Mouse (Mus musculus) liver, embryonic 15.5 days (tissue): ENCODE results near the gene Slc22a14. TPM values are rescaled to one million over a fixed set of nuclear protein-coding genes. Genes with fewer than 3 reads are reported as not detected.

Source experiments
- ATAC-seq: fragments of 200-750 bp; cut with Nextera tagmentation; 2 replicates; pipeline ENCODE4 v1.8.0; 2017; ENCODE audit warnings: moderate number of reproducible peaks, mild to moderate bottlenecking, moderate library complexity; ENCODE audit not compliant: insufficient read depth
- H3K27ac ChIP-seq: fragments of 300-500 bp; sonication (generic); replicated peaks from 2 replicates; pipeline ENCODE4 v1.5.1; 2015; ENCODE audit warnings: mild to moderate bottlenecking, inconsistent platforms
- H3K27me3 ChIP-seq: fragments of 300-500 bp; sonication (generic); 2 replicates; pipeline ENCODE4 v1.6.1; 2015; ENCODE audit warnings: mild to moderate bottlenecking, inconsistent platforms
- H3K36me3 ChIP-seq: fragments of 300-500 bp; sonication (generic); replicated peaks from 2 replicates; pipeline ENCODE4 v1.6.1; 2015; ENCODE audit warnings: moderate library complexity, mild to moderate bottlenecking, inconsistent platforms
- H3K4me1 ChIP-seq: fragments of 300-500 bp; sonication (generic); replicated peaks from 2 replicates; pipeline ENCODE4 v1.6.1; 2015; ENCODE audit warnings: inconsistent platforms
- H3K4me2 ChIP-seq: fragments of 300-500 bp; sonication (generic); 2 replicates; pipeline ENCODE4 v1.6.1; 2015; ENCODE audit warnings: moderate library complexity, mild to moderate bottlenecking, inconsistent platforms
- H3K4me3 ChIP-seq: fragments of 300-500 bp; sonication (generic); replicated peaks from 2 replicates; pipeline ENCODE4 v1.5.1; 2015; ENCODE audit warnings: mild to moderate bottlenecking, inconsistent platforms
- H3K9ac ChIP-seq: fragments of 300-500 bp; sonication (generic); 2 replicates; pipeline ENCODE4 v1.6.1; 2015; ENCODE audit warnings: moderate library complexity, mild to moderate bottlenecking, inconsistent platforms
- H3K9me3 ChIP-seq: fragments of 300-500 bp; sonication (generic); replicated peaks from 2 replicates; pipeline ENCODE4 v1.6.1; 2016; ENCODE audit warnings: inconsistent platforms
- WGBS: fragments of 180-500 bp; shearing (Covaris S2); methylation state at CpG from one replicate; pipeline ENCODE4 v1.1.7; 2015; ENCODE audit warnings: mixed read lengths; ENCODE audit not compliant: insufficient replicate concordance; 5-methylcytosine and 5-hydroxymethylcytosine counted together
- polyA plus RNA-seq: library from polyadenylated mRNA; unstranded; fragments of >200 nt; fragmentation: Nextera tagmentation; extraction: Ambion mirVana; gene quantifications from 2 replicates; pipeline ENCODE4 v1.2.1, GENCODE M21; 2015

The Slc22a14 gene
- polyA plus RNA-seq, 1 experiment from 2014 or later, result 0.07 TPM

GRCm38 (mm10) chr9:119339106-119339505 is 26.2 kb downstream of the Slc22a14 start:
- no peak overlapping the region; the same call in 1 of the 2 replicates for H3K27ac ChIP-seq
- peak overlapping the region; percentile 93 for H3K4me3 ChIP-seq
- H3K4me2 ChIP-seq, result peak overlapping the region; percentile 94
- H3K9ac ChIP-seq, result peak overlapping the region; percentile 85
- no peak for ATAC-seq
- H3K4me1 ChIP-seq, result peaks cover 50% of the 10 kb centered on the region
- H3K9me3 ChIP-seq, result no peaks in the 10 kb centered on the region
- H3K36me3 ChIP-seq, result peaks cover 19% of the 10 kb centered on the region
- 30% methylated on average over 7 of the region's 7 CpGs for WGBS
- no peaks in the 10 kb centered on the region for H3K27me3 ChIP-seq

GRCm38 (mm10) chr9:119338350-119338749 is 27.0 kb downstream of the Slc22a14 start:
- H3K4me2 ChIP-seq, result peak overlapping the region; percentile 94; the same call in 1 of the 2 replicates
- peaks cover 54% of the 10 kb centered on the region for H3K4me1 ChIP-seq

GRCm38 (mm10) chr9:119337842-119338241 is 27.5 kb downstream of the Slc22a14 start:
- Histone ChIP-seq H3K4me3 (no peak overlapping the region), H3K27me3 (no peaks in the 10 kb centered on the region), H3K9ac (no peak overlapping the region), H3K36me3 (peaks cover 16% of the 10 kb centered on the region; the same call in 1 of the 2 replicates), H3K4me2 (no peak overlapping the region), H3K27ac (no peak overlapping the region), H3K9me3 (no peaks in the 10 kb centered on the region), H3K4me1 (peaks cover 54% of the 10 kb centered on the region)
- ATAC-seq, result no peak
- 89% methylated on average over 14 of the region's 14 CpGs for WGBS

More at GRCm38 (mm10) chr9:119338350-119338749, 27.0 kb downstream of the Slc22a14 start:
- Histone ChIP-seq H3K27ac (no peak overlapping the region), H3K9ac (no peak overlapping the region), H3K4me3 (no peak overlapping the region), H3K27me3 (no peaks in the 10 kb centered on the region), H3K9me3 (no peaks in the 10 kb centered on the region), H3K36me3 (peaks cover 16% of the 10 kb centered on the region; the same call in 1 of the 2 replicates)
- 74% methylated on average over 3 of the region's 3 CpGs for WGBS
- no peak for ATAC-seq

- no peak for ATAC-seq
- Histone ChIP-seq H3K4me1 (peaks cover 36% of the 10 kb centered on the region), H3K27me3 (no peaks in the 10 kb centered on the region), H3K9ac (no peak overlapping the region), H3K4me3 (no peak overlapping the region), H3K27ac (no peak overlapping the region), H3K36me3 (peaks cover 16% of the 10 kb centered on the region; the same call in 1 of the 2 replicates), H3K9me3 (no peaks in the 10 kb centered on the region), H3K4me2 (no peak overlapping the region)
- WGBS, result 65% methylated on average over 4 of the region's 4 CpGs
Observed at GRCm38 (mm10) chr9:119335571-119335970, 29.8 kb downstream of the Slc22a14 start.

GRCm38 (mm10) chr9:119334834-119335233 is 30.5 kb downstream of the Slc22a14 start:
- peak overlapping the region; percentile 51; the same call in 1 of the 2 replicates for H3K27ac ChIP-seq

GRCm38 (mm10) chr9:119334324-119334723 is 31.0 kb downstream of the Slc22a14 start:
- no peak overlapping the region for H3K4me3 ChIP-seq
- WGBS, result 14% methylated on average over 10 of the region's 10 CpGs
- no peaks in the 10 kb centered on the region for H3K9me3 ChIP-seq
- no peak for ATAC-seq
- peaks cover 26% of the 10 kb centered on the region for H3K4me1 ChIP-seq
- H3K27me3 ChIP-seq, result no peaks in the 10 kb centered on the region
- H3K36me3 ChIP-seq, result peaks cover 16% of the 10 kb centered on the region; the same call in 1 of the 2 replicates
- H3K4me2 ChIP-seq, result peak overlapping the region; percentile 37; the same call in 1 of the 2 replicates
- H3K9ac ChIP-seq, result no peak overlapping the region
- peak overlapping the region; percentile 51; the same call in 1 of the 2 replicates for H3K27ac ChIP-seq

More at GRCm38 (mm10) chr9:119334834-119335233, 30.5 kb downstream of the Slc22a14 start:
- Histone ChIP-seq H3K9me3 (no peaks in the 10 kb centered on the region), H3K4me1 (peaks cover 29% of the 10 kb centered on the region), H3K27me3 (no peaks in the 10 kb centered on the region), H3K4me2 (no peak overlapping the region), H3K36me3 (peaks cover 16% of the 10 kb centered on the region; the same call in 1 of the 2 replicates), H3K4me3 (no peak overlapping the region), H3K9ac (no peak overlapping the region)
- no peak for ATAC-seq
- 69% methylated on average over 2 of the region's 2 CpGs for WGBS

- ATAC-seq, result no peak
- Histone ChIP-seq H3K9me3 (no peaks in the 10 kb centered on the region), H3K36me3 (no peaks in the 10 kb centered on the region), H3K4me2 (no peak overlapping the region), H3K4me1 (peaks cover 11% of the 10 kb centered on the region), H3K9ac (no peak overlapping the region), H3K4me3 (no peak overlapping the region), H3K27ac (no peak overlapping the region), H3K27me3 (no peaks in the 10 kb centered on the region)
- WGBS, result 71% methylated on average over 15 of the region's 15 CpGs
Observed at GRCm38 (mm10) chr9:119330186-119330963, 35.0 kb downstream of the Slc22a14 start.

- no peaks in the 10 kb centered on the region for H3K27me3 ChIP-seq
- H3K9ac ChIP-seq, result no peak overlapping the region
- ATAC-seq, result no peak
- H3K4me3 ChIP-seq, result no peak overlapping the region
- WGBS, result 39% methylated on average over 3 of the region's 3 CpGs
- H3K4me2 ChIP-seq, result no peak overlapping the region
- H3K4me1 ChIP-seq, result peaks cover 12% of the 10 kb centered on the region
- H3K36me3 ChIP-seq, result no peaks in the 10 kb centered on the region
- H3K9me3 ChIP-seq, result no peaks in the 10 kb centered on the region
- no peak overlapping the region for H3K27ac ChIP-seq
Observed at GRCm38 (mm10) chr9:119328488-119328887, 36.9 kb downstream of the Slc22a14 start.

GRCm38 (mm10) chr9:119324130-119324529 is 41.2 kb downstream of the Slc22a14 start:
- Histone ChIP-seq H3K4me1 (peaks cover 41% of the 10 kb centered on the region), H3K27me3 (no peaks in the 10 kb centered on the region), H3K4me2 (peak overlapping the region; percentile 96), H3K9ac (0 out of 2 replicates have a peak overlapping the region, but pooled peaks have one; percentile 77), H3K4me3 (peak overlapping the region; percentile 86), H3K27ac (no peak overlapping the region; the same call in 1 of the 2 replicates), H3K36me3 (no peaks in the 10 kb centered on the region), H3K9me3 (no peaks in the 10 kb centered on the region)
- no peak for ATAC-seq
- WGBS, result 32% methylated on average over 1 of the region's 1 CpGs

- H3K27me3 ChIP-seq, result no peaks in the 10 kb centered on the region
Observed at GRCm38 (mm10) chr9:119323260-119323645, 42.1 kb downstream of the Slc22a14 start.

More at GRCm38 (mm10) chr9:119323260-119323645, 42.1 kb downstream of the Slc22a14 start:
- peak overlapping the region; percentile 77 for H3K9ac ChIP-seq
- H3K4me3 ChIP-seq, result peak overlapping the region; percentile 86
- peak overlapping the region; percentile 99 for H3K27ac ChIP-seq
- no peaks in the 10 kb centered on the region for H3K36me3 ChIP-seq
- no peaks in the 10 kb centered on the region for H3K9me3 ChIP-seq
- H3K4me1 ChIP-seq, result peaks cover 41% of the 10 kb centered on the region
- peak overlapping the region; percentile 96 for H3K4me2 ChIP-seq
- 2% methylated on average over 9 of the region's 9 CpGs for WGBS
- no peak for ATAC-seq
